Mouse (Mus musculus) heart, embryonic 15.5 days (tissue): ENCODE results near the gene Dpp6. TPM values are rescaled to one million over a fixed set of nuclear protein-coding genes. Genes with fewer than 3 reads are reported as not detected.

Source experiments
- ATAC-seq: fragments of 200-750 bp; cut with Nextera tagmentation; replicated peaks from 2 replicates; pipeline ENCODE4 v1.8.0; 2017; ENCODE audit warnings: low read depth, moderate TSS enrichment; ENCODE audit not compliant: insufficient number of reproducible peaks, insufficient read depth, low FRiP score
- H3K27ac ChIP-seq: fragments of 300-500 bp; sonication (generic); 2 replicates; pipeline ENCODE4 v1.5.1; 2015; ENCODE audit warnings: mild to moderate bottlenecking, inconsistent platforms
- H3K27me3 ChIP-seq: fragments of 300-500 bp; sonication (generic); 2 replicates; pipeline ENCODE4 v1.6.1; 2015; ENCODE audit warnings: inconsistent platforms
- H3K36me3 ChIP-seq: fragments of 300-500 bp; sonication (generic); 2 replicates; pipeline ENCODE4 v1.6.1; 2015; ENCODE audit warnings: mild to moderate bottlenecking, inconsistent platforms
- H3K4me1 ChIP-seq: fragments of 300-500 bp; sonication (generic); replicated peaks from 2 replicates; pipeline ENCODE4 v1.6.1; 2015; ENCODE audit warnings: inconsistent platforms
- H3K4me2 ChIP-seq: fragments of 300-500 bp; sonication (generic); 2 replicates; pipeline ENCODE4 v1.6.1; 2015; ENCODE audit warnings: inconsistent platforms, mild to moderate bottlenecking, moderate library complexity
- H3K4me3 ChIP-seq: fragments of 300-500 bp; sonication (generic); 2 replicates; pipeline ENCODE4 v1.5.1; 2015; ENCODE audit warnings: mild to moderate bottlenecking, inconsistent platforms
- H3K9ac ChIP-seq: fragments of 300-500 bp; sonication (generic); 2 replicates; pipeline ENCODE4 v1.6.1; 2015; ENCODE audit warnings: mild to moderate bottlenecking, inconsistent platforms
- H3K9me3 ChIP-seq: fragments of 300-500 bp; sonication (generic); replicated peaks from 2 replicates; pipeline ENCODE4 v1.6.1; 2016; ENCODE audit warnings: inconsistent platforms
- WGBS: fragments of 180-500 bp; shearing (Covaris S2); methylation state at CpG from one replicate; pipeline ENCODE4 v1.1.7; 2015; ENCODE audit warnings: mixed read lengths; 5-methylcytosine and 5-hydroxymethylcytosine counted together
- polyA plus RNA-seq: library from polyadenylated mRNA; unstranded; fragments of >200 nt; fragmentation: Nextera tagmentation; extraction: Ambion mirVana; gene quantifications from 2 replicates; pipeline ENCODE4 v1.2.1, GENCODE M21; 2015

Dpp6 gene
- polyA plus RNA-seq, 1 experiment from 2014 or later = 0.47 TPM

- no peaks in the 10 kb centered on the region for H3K36me3 ChIP-seq
- H3K27ac ChIP-seq = no peak overlapping the region
Measured at GRCm38 (mm10) chr5:27544816-27545270, 727.8 kb downstream of the Dpp6 start.

GRCm38 (mm10) chr5:27549291-27549690 lies 732.3 kb downstream of the Dpp6 start:
- 69% methylated on average over 4 of the region's 4 CpGs for WGBS
- no peak overlapping the region for H3K4me2 ChIP-seq
- no peaks in the 10 kb centered on the region for H3K9me3 ChIP-seq
- H3K27ac ChIP-seq = no peak overlapping the region
- H3K36me3 ChIP-seq = no peaks in the 10 kb centered on the region
- no peak overlapping the region for H3K4me3 ChIP-seq
- H3K4me1 ChIP-seq = no peaks in the 10 kb centered on the region
- no peak for ATAC-seq
- no peaks in the 10 kb centered on the region for H3K27me3 ChIP-seq
- no peak overlapping the region for H3K9ac ChIP-seq

More at GRCm38 (mm10) chr5:27544816-27545270, 727.8 kb downstream of the Dpp6 start:
- no peaks in the 10 kb centered on the region for H3K4me1 ChIP-seq
- no peak for ATAC-seq
- 12% methylated on average over 2 of the region's 2 CpGs for WGBS
- H3K9me3 ChIP-seq = no peaks in the 10 kb centered on the region
- H3K27me3 ChIP-seq = no peaks in the 10 kb centered on the region
- H3K4me3 ChIP-seq = no peak overlapping the region
- no peak overlapping the region for H3K4me2 ChIP-seq
- no peak overlapping the region for H3K9ac ChIP-seq

GRCm38 (mm10) chr5:27565700-27566099 lies 748.7 kb downstream of the Dpp6 start:
- H3K36me3 ChIP-seq = no peaks in the 10 kb centered on the region
- no peaks in the 10 kb centered on the region for H3K4me1 ChIP-seq
- WGBS = 59% methylated on average over 7 of the region's 7 CpGs
- no peak overlapping the region for H3K4me2 ChIP-seq
- H3K27me3 ChIP-seq = no peaks in the 10 kb centered on the region
- H3K9me3 ChIP-seq = no peaks in the 10 kb centered on the region
- no peak overlapping the region for H3K4me3 ChIP-seq
- H3K9ac ChIP-seq = no peak overlapping the region
- H3K27ac ChIP-seq = no peak overlapping the region
- ATAC-seq = no peak

- Histone ChIP-seq H3K27me3 (no peaks in the 10 kb centered on the region), H3K4me1 (no peaks in the 10 kb centered on the region), H3K4me2 (no peak overlapping the region), H3K27ac (no peak overlapping the region), H3K9ac (no peak overlapping the region), H3K4me3 (no peak overlapping the region), H3K9me3 (no peaks in the 10 kb centered on the region), H3K36me3 (no peaks in the 10 kb centered on the region)
- 55% methylated on average over 8 of the region's 8 CpGs for WGBS
- no peak for ATAC-seq
Measured at GRCm38 (mm10) chr5:27587970-27588758, 771.2 kb downstream of the Dpp6 start.

- H3K36me3 ChIP-seq = no peaks in the 10 kb centered on the region
- no peak overlapping the region for H3K9ac ChIP-seq
- H3K4me3 ChIP-seq = no peak overlapping the region
- H3K9me3 ChIP-seq = no peaks in the 10 kb centered on the region
- ATAC-seq = no peak
- no peaks in the 10 kb centered on the region for H3K27me3 ChIP-seq
- H3K4me2 ChIP-seq = no peak overlapping the region
- H3K4me1 ChIP-seq = no peaks in the 10 kb centered on the region
- no peak overlapping the region for H3K27ac ChIP-seq
- WGBS = 74% methylated on average over 1 of the region's 1 CpGs
Measured at GRCm38 (mm10) chr5:27604132-27604531, 787.1 kb downstream of the Dpp6 start.

GRCm38 (mm10) chr5:27615769-27616168 lies 798.8 kb downstream of the Dpp6 start:
- no peaks in the 10 kb centered on the region for H3K36me3 ChIP-seq
- H3K9ac ChIP-seq = no peak overlapping the region
- no peaks in the 10 kb centered on the region for H3K4me1 ChIP-seq
- H3K27ac ChIP-seq = no peak overlapping the region
- H3K4me2 ChIP-seq = no peak overlapping the region
- H3K27me3 ChIP-seq = no peaks in the 10 kb centered on the region
- no peak for ATAC-seq
- no peaks in the 10 kb centered on the region for H3K9me3 ChIP-seq
- H3K4me3 ChIP-seq = no peak overlapping the region
- 32% methylated on average over 7 of the region's 7 CpGs for WGBS

- Histone ChIP-seq H3K4me3 (no peak overlapping the region), H3K36me3 (no peaks in the 10 kb centered on the region), H3K27ac (no peak overlapping the region), H3K9me3 (no peaks in the 10 kb centered on the region), H3K4me1 (no peaks in the 10 kb centered on the region), H3K4me2 (no peak overlapping the region), H3K9ac (no peak overlapping the region), H3K27me3 (no peaks in the 10 kb centered on the region)
- no peak for ATAC-seq
Measured at GRCm38 (mm10) chr5:27621811-27622210, 804.8 kb downstream of the Dpp6 start.

- Histone ChIP-seq H3K9me3 (no peaks in the 10 kb centered on the region), H3K36me3 (no peaks in the 10 kb centered on the region), H3K27ac (no peak overlapping the region), H3K4me3 (no peak overlapping the region), H3K4me2 (no peak overlapping the region), H3K4me1 (no peaks in the 10 kb centered on the region), H3K27me3 (no peaks in the 10 kb centered on the region), H3K9ac (no peak overlapping the region)
- whole genome bisulfite sequencing = 54% methylated on average over 1 of the region's 1 CpGs
- no peak for ATAC-seq
Measured at GRCm38 (mm10) chr5:27623876-27624275, 806.9 kb downstream of the Dpp6 start.

- Histone ChIP-seq H3K27ac (no peak overlapping the region), H3K4me3 (no peak overlapping the region), H3K4me1 (no peaks in the 10 kb centered on the region), H3K36me3 (no peaks in the 10 kb centered on the region), H3K9ac (no peak overlapping the region), H3K9me3 (no peaks in the 10 kb centered on the region), H3K27me3 (no peaks in the 10 kb centered on the region), H3K4me2 (no peak overlapping the region)
- no peak for ATAC-seq
- 69% methylated on average over 2 of the region's 2 CpGs for WGBS
Measured at GRCm38 (mm10) chr5:27632151-27632550, 815.1 kb downstream of the Dpp6 start.

- Histone ChIP-seq H3K4me3 (no peak overlapping the region), H3K27me3 (no peaks in the 10 kb centered on the region), H3K9ac (no peak overlapping the region), H3K9me3 (no peaks in the 10 kb centered on the region), H3K4me1 (no peaks in the 10 kb centered on the region), H3K27ac (no peak overlapping the region), H3K36me3 (no peaks in the 10 kb centered on the region), H3K4me2 (no peak overlapping the region)
- no peak for ATAC-seq
- 70% methylated on average over 2 of the region's 2 CpGs for WGBS
Measured at GRCm38 (mm10) chr5:27635941-27636340, 818.9 kb downstream of the Dpp6 start.

GRCm38 (mm10) chr5:27641876-27642275 lies 824.9 kb downstream of the Dpp6 start:
- H3K27me3 ChIP-seq = no peaks in the 10 kb centered on the region
- no peaks in the 10 kb centered on the region for H3K9me3 ChIP-seq
- no peak overlapping the region for H3K4me3 ChIP-seq
- no peak for ATAC-seq
- H3K9ac ChIP-seq = no peak overlapping the region
- no peaks in the 10 kb centered on the region for H3K36me3 ChIP-seq
- H3K27ac ChIP-seq = no peak overlapping the region
- H3K4me1 ChIP-seq = no peaks in the 10 kb centered on the region
- WGBS = 61% methylated on average over 1 of the region's 1 CpGs
- H3K4me2 ChIP-seq = no peak overlapping the region
